Mouse (Mus musculus): ENCODE results near the gene Klk13.

The Klk13 gene

DNA sequence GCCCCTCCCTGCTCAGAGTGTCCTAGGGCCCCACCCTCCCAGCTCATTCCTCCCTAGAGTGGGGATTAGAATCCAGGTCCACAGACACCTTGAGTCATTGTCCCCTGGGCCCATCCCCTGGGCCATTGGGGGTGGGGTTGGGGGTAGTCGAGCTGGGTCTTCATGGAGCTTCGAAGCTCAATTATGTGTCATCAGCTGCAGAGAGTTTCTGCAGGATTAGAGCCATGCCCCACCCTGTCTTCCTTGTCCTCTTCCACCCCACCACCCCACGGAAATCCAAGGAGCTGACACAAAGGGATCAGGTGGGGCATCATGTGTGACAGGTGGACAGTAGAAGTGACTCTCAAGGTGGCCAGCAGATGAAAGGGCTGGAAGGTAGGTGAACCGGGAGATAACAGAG lies 56.2 kb downstream of the Klk13 start, which contains the start of gene Klk12:
Klk12 (plus strand) TSS at position 301 of the 400 bp plus-strand sequence.
- in situ Hi-C loops (cut with MboI; ENCODE audit: unreplicated experiment in 2 of 2) = no loop called here

DNA sequence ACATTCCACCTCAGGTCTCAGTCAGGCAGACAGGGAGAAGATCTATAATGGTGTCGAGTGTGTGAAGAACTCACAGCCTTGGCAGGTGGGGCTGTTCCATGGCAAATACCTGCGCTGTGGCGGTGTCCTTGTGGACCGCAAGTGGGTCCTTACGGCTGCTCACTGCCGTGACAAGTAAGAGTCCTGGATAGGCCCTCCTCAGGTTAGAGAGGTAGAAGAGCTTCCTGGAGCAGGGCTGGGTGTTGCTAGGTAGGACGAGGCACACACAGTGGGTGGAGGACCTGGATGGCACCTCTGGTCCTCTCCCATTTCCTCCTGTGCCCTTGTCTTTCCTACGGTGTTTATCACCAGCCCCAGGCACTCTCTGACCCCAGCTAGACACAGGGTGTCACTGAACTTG lies 57.3 kb downstream of the Klk13 start:
- in situ Hi-C loops (cut with MboI; ENCODE audit: unreplicated experiment in 2 of 2) = no loop called here

DNA sequence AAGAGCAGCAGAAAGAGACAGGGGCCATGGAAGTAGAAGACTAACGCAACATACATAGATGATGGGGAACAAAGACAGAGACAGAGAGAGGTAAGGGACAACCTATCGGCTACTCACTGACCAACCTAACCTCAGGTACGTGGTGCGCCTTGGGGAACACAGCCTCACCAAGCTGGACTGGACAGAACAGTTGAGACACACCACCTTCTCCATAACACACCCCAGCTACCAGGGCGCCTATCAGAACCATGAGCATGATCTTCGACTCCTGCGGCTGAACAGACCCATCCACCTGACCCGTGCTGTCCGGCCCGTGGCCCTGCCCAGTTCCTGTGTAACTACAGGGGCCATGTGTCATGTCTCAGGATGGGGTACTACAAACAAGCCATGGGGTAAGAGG lies 58.3 kb downstream of the Klk13 start:
- in situ Hi-C loops (cut with MboI; ENCODE audit: unreplicated experiment in 2 of 2) = no loop called here

DNA sequence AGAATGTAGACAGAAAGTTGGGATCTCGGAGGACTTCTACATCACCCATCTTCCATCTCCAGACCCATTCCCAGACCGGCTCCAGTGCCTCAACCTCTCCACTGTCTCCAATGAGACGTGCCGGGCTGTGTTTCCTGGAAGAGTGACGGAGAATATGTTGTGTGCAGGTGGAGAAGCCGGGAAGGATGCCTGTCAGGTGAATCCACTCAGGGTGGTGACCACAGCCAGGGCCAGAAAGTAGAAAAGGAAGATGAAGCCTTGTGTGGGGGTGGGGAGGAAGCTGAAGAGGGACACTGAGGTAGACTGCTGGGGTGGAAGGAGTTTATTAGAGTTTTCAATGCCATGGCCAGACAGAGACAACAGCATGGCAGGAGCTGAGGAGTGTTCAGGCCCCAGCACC lies 59.5 kb downstream of the Klk13 start:
- in situ Hi-C loops (cut with MboI; ENCODE audit: unreplicated experiment in 2 of 2) = no loop called here

DNA sequence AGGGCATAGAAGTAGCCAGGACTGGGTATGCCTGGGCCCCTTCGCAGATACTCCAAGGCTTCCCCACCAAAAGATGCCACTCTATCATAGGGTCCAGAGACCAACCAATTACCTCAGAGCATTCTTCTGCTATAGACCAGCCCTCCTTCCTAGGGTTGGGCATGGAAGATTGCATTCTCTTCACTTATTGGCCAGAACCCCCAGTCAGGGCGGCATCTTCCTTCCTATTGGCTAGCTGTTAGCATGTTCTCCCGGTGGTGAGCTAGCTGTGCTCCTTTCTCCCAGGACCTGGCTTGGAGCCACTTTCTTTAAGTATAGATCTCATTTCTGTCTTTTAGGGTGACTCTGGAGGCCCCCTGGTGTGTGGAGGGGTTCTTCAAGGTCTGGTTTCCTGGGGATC lies 60.5 kb downstream of the Klk13 start:
- in situ Hi-C loops (cut with MboI; ENCODE audit: unreplicated experiment in 2 of 2) = no loop called here

DNA sequence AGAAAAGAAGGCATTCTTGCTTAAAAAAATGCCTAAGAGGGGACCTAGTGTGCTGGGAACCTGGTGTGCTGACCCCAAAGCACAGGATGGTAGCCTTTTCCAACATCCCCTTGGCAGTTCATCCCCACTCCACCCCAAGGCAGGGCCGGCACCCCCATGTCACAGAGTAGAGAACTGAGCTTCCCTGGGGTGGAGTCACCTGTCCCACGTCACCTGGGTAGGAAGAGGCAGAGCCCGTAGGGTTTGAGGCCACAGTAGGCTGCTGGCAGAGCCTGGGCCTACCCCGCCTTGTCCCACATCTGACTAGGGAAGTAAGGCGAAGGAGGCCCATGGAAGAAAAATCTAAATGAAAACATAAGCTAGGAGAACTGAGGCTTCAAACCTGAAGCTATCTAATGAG lies 62.0 kb downstream of the Klk13 start, which contains the start of gene Klk11:
Klk11 (plus strand) TSS at position 241 of the 400 bp plus-strand sequence.
- in situ Hi-C loops (cut with MboI; ENCODE audit: unreplicated experiment in 2 of 2) = no loop called here

DNA sequence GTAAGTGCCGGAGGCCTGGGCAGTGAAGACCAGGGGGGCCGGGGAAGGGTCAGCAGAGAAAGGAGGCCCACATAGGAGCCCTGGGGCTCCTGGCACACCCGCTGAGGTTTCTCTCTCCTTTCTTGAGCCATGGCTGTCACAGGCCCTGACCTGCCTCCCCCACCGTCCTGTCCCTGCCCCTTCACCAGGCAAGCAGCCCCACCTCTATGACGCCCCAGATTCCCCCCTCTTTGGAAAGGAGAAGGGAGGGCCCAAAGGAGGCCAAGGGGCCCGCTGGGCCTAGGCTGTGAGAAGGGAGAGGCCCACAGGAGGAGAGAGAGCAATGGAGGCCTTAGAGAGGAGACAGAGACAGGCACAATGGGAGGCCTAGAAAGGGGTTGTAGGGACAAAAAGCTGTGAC lies 62.4 kb downstream of the Klk13 start:
- in situ Hi-C loops (cut with MboI; ENCODE audit: unreplicated experiment in 2 of 2) = no loop called here

DNA sequence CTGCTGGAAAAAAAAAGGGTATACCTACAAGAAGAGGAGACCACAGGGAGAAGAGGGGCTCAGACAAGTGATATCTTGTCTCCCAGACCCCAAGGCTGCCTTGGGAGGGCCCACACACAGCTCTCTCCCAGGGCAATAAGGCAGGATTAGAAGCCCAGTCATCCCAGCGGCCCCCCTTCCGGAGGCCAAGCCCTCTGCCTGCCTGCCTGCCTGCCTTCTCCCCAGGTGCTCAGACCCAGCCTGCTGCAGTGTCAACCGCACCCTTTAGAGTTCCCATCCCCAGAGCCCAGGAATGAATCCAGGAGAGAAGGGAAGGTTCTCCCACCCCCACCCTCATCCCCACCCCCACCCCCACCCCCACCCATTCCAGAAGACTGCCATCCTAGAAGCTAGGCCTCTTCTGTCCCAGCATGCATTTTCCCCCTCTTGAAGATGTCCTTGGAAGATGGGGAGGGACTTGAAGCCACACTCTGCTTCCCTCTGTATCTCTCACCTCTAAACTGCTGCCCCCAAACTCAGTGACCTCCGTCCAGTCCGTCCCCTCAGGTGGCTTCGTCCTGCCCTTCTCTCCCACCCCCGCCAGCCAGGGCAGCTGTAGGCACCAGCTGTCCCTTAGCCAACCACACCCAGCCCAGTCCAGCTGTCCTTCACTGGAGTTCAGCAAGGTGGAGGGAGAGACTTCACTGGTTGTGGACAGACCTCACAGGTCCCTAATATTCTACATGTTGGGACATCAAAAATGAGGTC lies 63.1 kb downstream of the Klk13 start:
- in situ Hi-C loops (cut with MboI; ENCODE audit: unreplicated experiment in 2 of 2) = no loop called here

DNA sequence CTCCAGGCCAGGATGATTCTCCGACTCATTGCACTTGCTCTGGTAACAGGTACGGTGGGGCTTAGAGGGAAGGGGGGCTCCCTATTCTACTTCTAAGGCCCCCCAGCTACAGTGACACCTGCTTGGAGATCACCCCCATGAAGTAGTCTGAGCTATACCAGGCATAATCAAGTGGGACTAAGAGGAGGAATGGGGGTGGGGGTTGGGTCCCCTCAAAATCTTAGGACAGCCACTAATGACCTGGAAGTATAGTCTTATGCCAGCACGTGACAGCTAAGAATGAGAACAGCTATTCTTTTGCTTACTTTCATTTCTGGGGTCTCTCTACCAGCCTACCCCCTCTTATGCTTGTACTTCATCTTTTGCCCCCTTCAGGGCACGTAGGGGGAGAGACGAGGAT lies 64.1 kb downstream of the Klk13 start:
- in situ Hi-C loops (cut with MboI; ENCODE audit: unreplicated experiment in 2 of 2) = no loop called here

Data from v-Abl transformed pro-B cells (cell line).